In the genomic region with DNA sequence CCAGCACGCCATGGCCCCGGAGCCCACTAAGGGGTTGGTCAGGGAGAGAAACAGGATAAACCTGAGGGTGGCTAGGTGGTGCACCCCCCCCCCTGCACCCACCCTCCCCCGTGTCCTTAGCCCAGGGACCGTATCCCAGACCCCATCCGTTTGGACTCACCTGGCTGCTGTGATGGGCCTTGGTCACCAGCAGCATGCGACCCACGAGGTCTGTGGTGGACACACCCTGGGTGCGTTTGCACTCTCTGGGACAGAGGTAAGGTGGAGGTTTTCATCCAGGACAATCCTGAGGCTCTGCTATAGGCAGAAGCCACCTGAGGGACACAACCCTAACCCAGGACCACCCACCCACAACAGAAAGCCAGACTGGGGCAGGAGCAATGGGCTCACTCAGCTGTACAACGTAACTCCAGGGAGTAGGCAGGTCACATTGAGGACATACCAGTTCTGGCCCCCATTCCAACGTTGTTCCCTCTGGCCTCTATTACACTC, we compare ENCODE assay signal across 17 mouse cellular contexts. TPM values are rescaled to one million over a fixed set of nuclear protein-coding genes. Genes with fewer than 3 reads are reported as not detected.
DNase-seq lines count a peak whose midpoint lies in the region; ATAC-seq and TF ChIP-seq lines count a peak whose summit lies in the region.
"Had no signal": no experiment of that assay in that cellular context is flagged by ENCODE, and none has a peak within 500 bp of the region (broad histone marks: within the 10 kb centered on the region; RNA-seq: fewer than 3 reads in every experiment).

No protein-coding gene starts in this region.

- H3K4me2 ChIP-seq in hindbrain, embryonic 13.5 days: no peak overlapping the region
- H3K4me2 ChIP-seq in hindbrain, embryonic 12.5 days (replicated peaks): no peak overlapping the region
- no peak overlapping the region for H3K4me2 ChIP-seq in liver, embryonic 13.5 days
- H3K4me2 ChIP-seq in liver, postnatal 0 days (ENCODE audit: low read depth, low read length): no peak overlapping the region
- H3K4me2 ChIP-seq: embryonic facial prominence, embryonic 12.5 days; embryonic facial prominence, embryonic 15.5 days; forebrain, embryonic 13.5 days; heart, embryonic 11.5 days; heart, embryonic 15.5 days; hindbrain, embryonic 15.5 days had no signal

- no peak for TF ChIP-seq CTCF in liver, postnatal 0 days (IDR thresholded peaks at IDR 0.05; ENCODE audit: low read depth)

- no peak for ATAC-seq in hindbrain, embryonic 13.5 days (ENCODE audit: low FRiP score)
- no peak for ATAC-seq in hindbrain, embryonic 12.5 days (ENCODE audit: low FRiP score)
- no peak for ATAC-seq in liver, embryonic 13.5 days (ENCODE audit: low read depth)
- no peak for ATAC-seq in liver, postnatal 0 days
- ATAC-seq: forebrain, embryonic 13.5 days; forebrain, embryonic 16.5 days had no signal

- 85% methylated on average over 10 of the region's 10 CpGs for WGBS in hindbrain, embryonic 13.5 days
- 92% methylated on average over 10 of the region's 10 CpGs for WGBS in hindbrain, embryonic 12.5 days
- WGBS in liver, embryonic 13.5 days (ENCODE audit: insufficient replicate concordance): 80% methylated on average over 10 of the region's 10 CpGs
- 81% methylated on average over 10 of the region's 10 CpGs for WGBS in liver, postnatal 0 days (ENCODE audit: insufficient replicate concordance)

- H3K36me3 ChIP-seq in hindbrain, embryonic 13.5 days: peaks cover 64% of the 10 kb centered on the region
- peaks cover 57% of the 10 kb centered on the region for H3K36me3 ChIP-seq in hindbrain, embryonic 12.5 days
- peaks cover 70% of the 10 kb centered on the region for H3K36me3 ChIP-seq in liver, embryonic 13.5 days
- peaks cover 43% of the 10 kb centered on the region for H3K36me3 ChIP-seq in liver, postnatal 0 days (replicated peaks; ENCODE audit: insufficient read depth, low read length)

- no peak overlapping the region for H3K4me3 ChIP-seq in hindbrain, embryonic 13.5 days
- no peak overlapping the region for H3K4me3 ChIP-seq in hindbrain, embryonic 12.5 days
- no peak overlapping the region for H3K4me3 ChIP-seq in liver, embryonic 13.5 days (replicated peaks)
- no peak overlapping the region for H3K4me3 ChIP-seq in liver, postnatal 0 days (ENCODE audit: low read depth, low read length)
- H3K4me3 ChIP-seq: embryonic facial prominence, embryonic 12.5 days; embryonic facial prominence, embryonic 15.5 days; forebrain, embryonic 13.5 days; heart, embryonic 15.5 days; hindbrain, embryonic 15.5 days had no signal

- peak; percentile 64 for DNase-seq in cerebellum, adult 9-11 months
- DNase-seq in cerebellum, adult 8-10 months: no peak
- no peak for DNase-seq in liver, embryonic 13.5 days
- DNase-seq in liver, postnatal 0 days: no peak
- DNase-seq: adrenal gland, adult 2 months had no signal

- H3K9ac ChIP-seq in hindbrain, embryonic 13.5 days: peak overlapping the region; percentile 10; the same call in 1 of the 2 replicates
- no peak overlapping the region; the same call in 1 of the 2 replicates for H3K9ac ChIP-seq in hindbrain, embryonic 12.5 days
- no peak overlapping the region for H3K9ac ChIP-seq in liver, embryonic 13.5 days
- no peak overlapping the region for H3K9ac ChIP-seq in liver, postnatal 0 days (replicated peaks)
- H3K9ac ChIP-seq: embryonic facial prominence, embryonic 12.5 days; embryonic facial prominence, embryonic 15.5 days; forebrain, embryonic 13.5 days; heart, embryonic 15.5 days; hindbrain, embryonic 15.5 days had no signal

- H3K27me3 ChIP-seq in hindbrain, embryonic 13.5 days: peaks cover 14% of the 10 kb centered on the region
- peaks cover 14% of the 10 kb centered on the region for H3K27me3 ChIP-seq in hindbrain, embryonic 12.5 days
- H3K27me3 ChIP-seq in liver, embryonic 13.5 days: peaks cover 8% of the 10 kb centered on the region
- no peaks in the 10 kb centered on the region for H3K27me3 ChIP-seq in liver, postnatal 0 days (ENCODE audit: insufficient read depth, low read length)
- H3K27me3 ChIP-seq: heart, embryonic 15.5 days; hindbrain, embryonic 15.5 days had no signal

- TF ChIP-seq EP300 in liver, postnatal 0 days (IDR thresholded peaks at IDR 0.05; ENCODE audit: low read depth): no peak

- H3K9me3 ChIP-seq in hindbrain, embryonic 13.5 days: no peaks in the 10 kb centered on the region
- H3K9me3 ChIP-seq in hindbrain, embryonic 12.5 days (replicated peaks): no peaks in the 10 kb centered on the region
- H3K9me3 ChIP-seq in liver, embryonic 13.5 days (replicated peaks): no peaks in the 10 kb centered on the region
- no peaks in the 10 kb centered on the region for H3K9me3 ChIP-seq in liver, postnatal 0 days (ENCODE audit: low read length)
- H3K9me3 ChIP-seq: embryonic facial prominence, embryonic 12.5 days; embryonic facial prominence, embryonic 15.5 days; forebrain, embryonic 13.5 days; heart, embryonic 15.5 days; hindbrain, embryonic 10.5 days; hindbrain, embryonic 15.5 days had no signal

- H3K4me1 ChIP-seq in hindbrain, embryonic 13.5 days (replicated peaks): peaks cover 39% of the 10 kb centered on the region
- peaks cover 27% of the 10 kb centered on the region for H3K4me1 ChIP-seq in hindbrain, embryonic 12.5 days
- peaks cover 50% of the 10 kb centered on the region for H3K4me1 ChIP-seq in liver, embryonic 13.5 days (replicated peaks)
- peaks cover 35% of the 10 kb centered on the region for H3K4me1 ChIP-seq in liver, postnatal 0 days (ENCODE audit: insufficient read depth)

- H3K27ac ChIP-seq in hindbrain, embryonic 13.5 days: no peak overlapping the region
- H3K27ac ChIP-seq in hindbrain, embryonic 12.5 days: no peak overlapping the region
- H3K27ac ChIP-seq in liver, embryonic 13.5 days: peak overlapping the region; percentile 18; the same call in 1 of the 2 replicates
- H3K27ac ChIP-seq in liver, postnatal 0 days (ENCODE audit: low read depth): no peak overlapping the region; the same call in 1 of the 2 replicates
- H3K27ac ChIP-seq: embryonic facial prominence, embryonic 12.5 days; embryonic facial prominence, embryonic 15.5 days; forebrain, embryonic 13.5 days; heart, embryonic 15.5 days; hindbrain, embryonic 10.5 days; hindbrain, embryonic 15.5 days had no signal

RNA-seq across cellular contexts. Expression of a gene that starts 4.2 kb away (rescaled TPM):
- polyA plus RNA-seq in hindbrain, embryonic 13.5 days (2015; fragmentation: Nextera tagmentation; extraction: Ambion mirVana): 169 and 174 TPM in 2 replicates
- polyA plus RNA-seq in hindbrain, embryonic 12.5 days (2016; fragmentation: Nextera tagmentation; extraction: Ambion mirVana): 145 and 148 TPM in 2 replicates
- 114 and 116 TPM in 2 replicates for polyA plus RNA-seq in liver, embryonic 13.5 days (2015; fragmentation: Nextera tagmentation; extraction: Ambion mirVana)
- 217 and 222 TPM in 2 replicates for polyA plus RNA-seq in liver, postnatal 0 days (2015; fragmentation: Nextera tagmentation; extraction: Ambion mirVana)

RNA-seq across cellular contexts. Expression of a gene that starts 5.2 kb away (rescaled TPM):
- polyA plus RNA-seq in hindbrain, embryonic 13.5 days (2015; fragmentation: Nextera tagmentation; extraction: Ambion mirVana): 0.79 and 1.3 TPM in 2 replicates
- 1.0 and 1.3 TPM in 2 replicates for polyA plus RNA-seq in hindbrain, embryonic 12.5 days (2016; fragmentation: Nextera tagmentation; extraction: Ambion mirVana)
- polyA plus RNA-seq in liver, embryonic 13.5 days (2015; fragmentation: Nextera tagmentation; extraction: Ambion mirVana): 9.5 and 12.6 TPM in 2 replicates
- polyA plus RNA-seq in liver, postnatal 0 days (2015; fragmentation: Nextera tagmentation; extraction: Ambion mirVana): 20.9 and 22.2 TPM in 2 replicates
- polyA plus RNA-seq: C2C12; CD4-positive, CD25-positive, alpha-beta regulatory T cell, adult 4 months; forebrain, embryonic 13.5 days; forebrain, embryonic 16.5 days had no signal

RNA-seq across cellular contexts. Expression of a gene that starts 11.5 kb away (rescaled TPM):
- polyA plus RNA-seq in hindbrain, embryonic 13.5 days (2015; fragmentation: Nextera tagmentation; extraction: Ambion mirVana): 50.4 and 50.6 TPM in 2 replicates
- polyA plus RNA-seq in hindbrain, embryonic 12.5 days (2016; fragmentation: Nextera tagmentation; extraction: Ambion mirVana): 43.9 and 50.0 TPM in 2 replicates
- 33.8 and 34.3 TPM in 2 replicates for polyA plus RNA-seq in liver, embryonic 13.5 days (2015; fragmentation: Nextera tagmentation; extraction: Ambion mirVana)
- polyA plus RNA-seq in liver, postnatal 0 days (2015; fragmentation: Nextera tagmentation; extraction: Ambion mirVana): 34.3 TPM in 2 replicates

RNA-seq across cellular contexts. Expression of a gene that starts 15.3 kb away (rescaled TPM):
- 179 and 192 TPM in 2 replicates for polyA plus RNA-seq in hindbrain, embryonic 13.5 days (2015; fragmentation: Nextera tagmentation; extraction: Ambion mirVana)
- polyA plus RNA-seq in hindbrain, embryonic 12.5 days (2016; fragmentation: Nextera tagmentation; extraction: Ambion mirVana): 153 and 170 TPM in 2 replicates
- 99.1 and 102 TPM in 2 replicates for polyA plus RNA-seq in liver, embryonic 13.5 days (2015; fragmentation: Nextera tagmentation; extraction: Ambion mirVana)
- polyA plus RNA-seq in liver, postnatal 0 days (2015; fragmentation: Nextera tagmentation; extraction: Ambion mirVana): 46.1 and 47.5 TPM in 2 replicates

RNA-seq across cellular contexts. Expression of a gene that starts 15.4 kb away (rescaled TPM):
- polyA plus RNA-seq in hindbrain, embryonic 13.5 days (2015; fragmentation: Nextera tagmentation; extraction: Ambion mirVana): 267 and 290 TPM in 2 replicates
- polyA plus RNA-seq in hindbrain, embryonic 12.5 days (2016; fragmentation: Nextera tagmentation; extraction: Ambion mirVana): 539 and 588 TPM in 2 replicates
- polyA plus RNA-seq in liver, embryonic 13.5 days (2015; fragmentation: Nextera tagmentation; extraction: Ambion mirVana): 379 and 416 TPM in 2 replicates
- polyA plus RNA-seq in liver, postnatal 0 days (2015; fragmentation: Nextera tagmentation; extraction: Ambion mirVana): 162 and 168 TPM in 2 replicates
